Mouse (Mus musculus) olfactory bulb, adult 2 months (tissue): ENCODE measurements around the gene Wnt7b. TPM values are rescaled to one million over a fixed set of nuclear protein-coding genes. Genes with fewer than 3 reads are reported as not detected.

Experiments used
- H3K27ac ChIP-seq: fragments of 200-500 bp; 2 replicates; pipeline ENCODE4 v1.5.1; 2012; ENCODE audit warnings: low read depth, low read length; ENCODE audit not compliant: insufficient read depth
- H3K4me1 ChIP-seq: fragments of 200-500 bp; 2 replicates; pipeline ENCODE4 v1.6.1; 2012; ENCODE audit warnings: low read length; ENCODE audit not compliant: control insufficient read depth, insufficient read depth
- H3K4me3 ChIP-seq: fragments of 200-500 bp; 2 replicates; pipeline ENCODE4 v1.5.1; 2012; ENCODE audit warnings: mild to moderate bottlenecking, low read depth, low read length, moderate library complexity; ENCODE audit not compliant: insufficient read depth
- CTCF ChIP-seq: fragments of 200-500 bp; IDR thresholded peaks from 2 replicates; pipeline ENCODE4 v1.5.1; 2012; ENCODE audit warnings: low read depth, mild to moderate bottlenecking, low read length, moderate library complexity; ENCODE audit not compliant: insufficient read depth
- POLR2A ChIP-seq: fragments of 200-500 bp; IDR thresholded peaks from 2 replicates; pipeline ENCODE4 v1.6.1; 2012; ENCODE audit warnings: mild to moderate bottlenecking, low read depth, low read length, moderate library complexity; ENCODE audit not compliant: insufficient read depth
- WGBS: fragments of 180-500 bp; shearing (Covaris S2); methylation state at CpG from one replicate; pipeline ENCODE4 v1.1.7; 2018; 5-methylcytosine and 5-hydroxymethylcytosine counted together
- polyA plus RNA-seq: library from polyadenylated mRNA; stranded (reverse); fragments of >200 nt; gene quantifications from 2 replicates; pipeline ENCODE4 v1.2.4, GENCODE M21; 2012; ENCODE audit warnings: low replicate concordance; ENCODE audit not compliant: missing spikeins, insufficient read depth, insufficient read length

Wnt7b gene
- not detected in 2 replicates for polyA plus RNA-seq

GRCm38 (mm10) chr15:85582356-85582910 lies at the start of gene Wnt7b:
Gene Wnt7b (minus strand): TSS chr15:85582473.
- Histone ChIP-seq H3K27ac (no peak within 1 kb of the TSS), H3K4me1 (peaks cover 25% of the 10 kb centered on the region), H3K4me3 (peak within 1 kb of the TSS; percentile 49)
- TF ChIP-seq CTCF (no peak), POLR2A (no peak)
- WGBS = 3% methylated on average over 19 of the region's 19 CpGs

DNA sequence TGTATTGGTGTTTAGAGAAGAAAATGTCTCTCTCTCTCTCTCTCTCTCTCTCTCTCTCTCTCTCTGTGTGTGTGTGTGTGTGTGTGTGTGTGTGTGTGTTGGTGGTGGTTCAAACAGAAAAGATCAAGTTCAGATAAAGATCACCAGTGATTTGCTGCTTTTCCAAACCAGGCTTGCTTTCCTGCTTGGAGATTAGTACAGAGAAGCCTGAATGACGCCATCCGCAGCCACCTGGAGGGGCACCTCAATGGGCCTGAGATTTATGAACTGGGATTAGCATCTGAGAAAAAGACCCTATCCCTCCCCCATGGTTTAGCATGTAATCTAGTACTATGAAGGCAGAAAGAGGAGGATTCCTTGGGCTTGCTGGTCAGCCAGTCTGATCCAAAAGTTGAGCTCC lies 49.3 kb upstream of the Wnt7b start:
- peaks cover 4% of the 10 kb centered on the region for H3K4me1 ChIP-seq
- TF ChIP-seq CTCF = no peak
- no peak for TF ChIP-seq POLR2A
- WGBS = 72% methylated on average over 2 of the region's 2 CpGs
- no peak overlapping the region for H3K27ac ChIP-seq
- no peak overlapping the region for H3K4me3 ChIP-seq

DNA sequence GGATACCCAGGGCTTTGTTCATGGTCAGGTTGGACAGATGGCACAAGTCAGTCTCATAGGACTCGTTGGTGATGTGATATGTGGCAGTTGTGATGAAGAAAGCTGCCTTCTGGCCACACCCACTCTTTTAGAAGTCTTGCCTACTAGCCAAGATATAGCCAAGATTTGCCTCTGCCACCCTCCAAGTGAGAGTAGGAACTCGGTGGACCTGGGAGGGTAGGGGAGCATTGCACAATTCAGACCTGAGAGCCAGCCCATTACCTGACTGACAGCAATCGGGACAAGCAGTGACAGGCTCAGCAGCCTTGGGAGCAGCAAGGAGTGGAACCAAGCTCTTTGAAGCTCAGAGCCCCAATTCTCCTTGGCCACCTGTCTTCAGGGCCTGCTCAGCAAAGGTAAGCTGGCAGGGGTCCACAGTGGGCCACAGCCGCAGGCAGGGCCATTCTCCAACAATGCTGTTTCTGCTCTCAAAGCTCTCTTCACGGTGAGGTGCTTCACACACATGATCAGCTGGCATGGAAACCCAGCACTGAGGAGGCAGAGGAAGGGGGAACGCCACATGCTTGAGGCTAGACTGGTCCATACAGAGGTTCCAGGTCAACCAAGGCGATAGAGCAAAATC lies 47.8 kb upstream of the Wnt7b start:
- Histone ChIP-seq H3K4me3 (no peak overlapping the region), H3K27ac (no peak overlapping the region), H3K4me1 (peaks cover 7% of the 10 kb centered on the region)
- TF ChIP-seq POLR2A = no peak
- TF ChIP-seq CTCF = no peak
- 89% methylated on average over 7 of the region's 7 CpGs for WGBS

DNA sequence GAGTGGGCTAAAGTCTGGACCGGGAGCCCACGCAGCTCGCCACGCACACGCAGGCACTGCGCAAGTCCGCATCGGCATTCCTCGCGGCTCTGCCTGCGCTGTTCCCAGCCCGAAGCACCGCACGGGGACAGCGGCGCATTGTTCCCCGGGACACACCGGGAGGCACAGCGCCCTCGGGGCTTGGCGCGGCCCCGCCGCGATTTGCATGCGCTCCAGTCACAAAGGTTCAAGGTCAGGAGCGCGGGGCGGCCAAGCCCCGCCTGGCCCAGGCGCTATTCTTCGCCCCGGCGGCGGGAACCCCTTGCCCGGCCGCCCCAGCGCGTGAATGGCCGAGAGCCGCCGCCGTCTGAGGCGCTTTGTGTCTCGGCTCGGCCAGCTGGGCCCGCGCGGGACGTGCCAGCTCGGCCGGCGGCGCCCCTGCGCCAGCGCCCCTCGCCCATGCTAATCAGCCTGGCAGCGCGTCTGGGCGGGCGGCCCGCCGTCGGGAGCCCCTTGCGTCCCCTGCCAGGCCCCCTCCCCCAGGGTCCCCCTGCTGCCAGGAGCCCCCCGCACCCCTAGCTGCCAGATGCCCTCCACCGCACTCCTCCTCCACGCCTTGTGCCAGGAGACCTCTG lies 43.5 kb upstream of the Wnt7b start:
- no peak for TF ChIP-seq CTCF
- peak; percentile 37; the same call in 1 of the 2 replicates for TF ChIP-seq POLR2A
- H3K27ac ChIP-seq = peak overlapping the region; percentile 4; the same call in 1 of the 2 replicates
- 2% methylated on average over 68 of the region's 68 CpGs for WGBS

DNA sequence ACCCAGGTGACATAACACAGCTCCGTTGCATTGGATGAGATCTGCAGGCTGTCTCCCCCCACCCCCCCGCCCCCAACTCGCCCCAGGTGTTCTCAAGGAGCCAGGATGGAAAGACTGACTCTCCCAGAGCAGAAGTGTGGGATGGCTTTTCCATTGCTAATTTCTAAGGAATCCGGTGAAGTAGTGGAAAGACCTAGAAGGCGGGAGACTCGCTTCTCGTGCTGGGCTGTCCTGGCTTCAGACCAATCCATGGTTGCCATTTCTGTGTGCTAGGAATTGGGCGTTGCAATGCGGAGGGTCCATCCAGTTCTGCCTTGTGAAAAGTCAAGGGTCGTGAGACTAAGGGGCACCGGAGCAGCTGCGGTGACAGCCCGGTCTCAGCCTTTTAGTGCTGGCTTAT lies 39.9 kb upstream of the Wnt7b start:
- no peak overlapping the region for H3K4me3 ChIP-seq
- H3K27ac ChIP-seq = no peak overlapping the region
- WGBS = 90% methylated on average over 13 of the region's 13 CpGs
- no peak for TF ChIP-seq CTCF
- no peak for TF ChIP-seq POLR2A
- H3K4me1 ChIP-seq = peaks cover 5% of the 10 kb centered on the region

More for the DNA sequence above, 43.5 kb upstream of the Wnt7b start:
- H3K4me3 ChIP-seq = peak overlapping the region; percentile 48
- H3K4me1 ChIP-seq = peaks cover 5% of the 10 kb centered on the region

GRCm38 (mm10) chr15:85615537-85616100 lies 33.3 kb upstream of the Wnt7b start:
- Histone ChIP-seq H3K4me1 (peaks cover 36% of the 10 kb centered on the region), H3K4me3 (no peak overlapping the region), H3K27ac (no peak overlapping the region)
- TF ChIP-seq CTCF (no peak), POLR2A (no peak)
- WGBS = 79% methylated on average over 21 of the region's 21 CpGs

DNA sequence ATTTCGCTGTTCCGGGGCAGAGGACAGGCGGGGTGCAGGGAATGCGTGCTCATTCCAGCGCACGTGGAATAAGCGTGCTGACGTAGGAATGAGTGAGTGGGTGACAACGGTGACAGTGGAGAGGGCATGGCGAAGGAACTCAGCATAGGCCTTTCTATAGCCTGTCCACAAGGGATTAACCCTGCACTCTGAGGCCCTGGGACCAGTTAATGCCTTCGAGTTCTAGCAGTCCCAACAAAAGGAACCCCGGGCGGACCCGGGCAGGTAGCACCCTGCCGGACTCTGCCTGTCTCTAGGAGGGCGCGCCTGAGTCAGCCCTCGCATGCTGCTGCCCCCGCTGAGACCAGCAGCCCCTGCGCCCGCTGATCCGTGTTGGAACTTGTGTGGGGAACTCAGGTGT lies 32.8 kb upstream of the Wnt7b start:
- 78% methylated on average over 22 of the region's 22 CpGs for WGBS
- peaks cover 39% of the 10 kb centered on the region for H3K4me1 ChIP-seq

DNA sequence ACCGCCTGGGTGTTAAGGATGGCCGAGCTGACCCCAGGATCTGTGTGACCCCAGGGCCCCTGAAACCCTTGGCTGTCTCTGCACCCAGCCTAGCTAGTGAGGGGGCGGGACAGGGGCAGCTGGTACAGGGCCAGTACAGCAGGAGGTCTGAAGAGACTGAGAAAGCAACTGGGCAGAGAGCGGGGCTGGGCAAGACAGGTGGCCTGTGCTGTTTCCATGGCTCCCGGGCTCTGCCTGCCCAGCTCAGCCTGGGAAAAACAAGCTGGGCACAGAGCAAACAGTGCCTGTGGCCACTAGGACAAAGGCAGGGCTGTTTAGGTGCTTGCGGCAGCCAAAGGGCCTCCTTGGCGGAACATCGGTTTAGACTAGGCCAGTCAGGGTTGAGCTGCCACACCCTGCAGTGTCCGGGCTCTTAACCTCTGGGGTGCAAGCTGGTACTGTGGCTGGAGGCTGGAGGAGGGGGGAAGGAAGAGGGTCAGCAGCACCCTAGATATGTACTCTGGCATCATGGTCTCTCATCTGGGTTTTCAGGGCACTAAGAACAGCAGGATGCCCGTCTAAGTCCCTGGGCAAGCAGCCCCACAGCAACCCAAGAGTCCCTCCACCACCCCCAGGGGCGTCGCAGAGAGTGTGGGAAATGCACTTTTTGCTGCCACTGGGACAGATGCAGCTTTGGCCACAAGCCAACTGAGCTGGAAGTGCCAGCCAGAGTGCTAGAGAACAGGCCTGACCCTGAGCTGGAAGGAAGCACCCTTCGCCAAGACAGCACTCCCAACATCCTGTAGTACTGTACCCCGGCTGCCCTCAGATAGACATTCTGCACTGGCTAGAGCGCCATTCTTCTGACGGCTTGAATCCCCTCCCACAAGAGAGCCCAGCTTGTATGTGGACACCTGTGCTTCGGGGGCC lies 31.3 kb upstream of the Wnt7b start:
- Histone ChIP-seq H3K27ac (0 out of 2 replicates have a peak overlapping the region, but pooled peaks have one; percentile 9), H3K4me3 (no peak overlapping the region), H3K4me1 (peaks cover 41% of the 10 kb centered on the region)
- TF ChIP-seq CTCF (no peak), POLR2A (no peak)
- 62% methylated on average over 17 of the region's 17 CpGs for WGBS

More for the DNA sequence above, 32.8 kb upstream of the Wnt7b start:
- Histone ChIP-seq H3K27ac (no peak overlapping the region), H3K4me3 (no peak overlapping the region)
- TF ChIP-seq POLR2A (no peak), CTCF (no peak)
